Mouse (Mus musculus) stomach, postnatal 0 days (tissue): ENCODE measurements around the gene Tsnax. TPM values are rescaled to one million over a fixed set of nuclear protein-coding genes. Genes with fewer than 3 reads are reported as not detected.
A peak's percentile ranks its signal among the peaks of the same experiment; 100 is the strongest.

Experiments used
- ATAC-seq: fragments of 200-750 bp; cut with Nextera tagmentation; 2 replicates; pipeline ENCODE4 v1.8.0; 2017; ENCODE audit not compliant: low FRiP score, low TSS enrichment
- DNase-seq: peaks from one replicate; pipeline ENCODE4 v3.0.0-alpha.2; 2016; ENCODE audit warnings: low spot score
- H3K27ac ChIP-seq: fragments of 300-500 bp; sonication (generic); replicated peaks from 2 replicates; pipeline ENCODE4 v1.5.1; 2014; ENCODE audit warnings: mild to moderate bottlenecking, control low read depth
- H3K27me3 ChIP-seq: fragments of 300-500 bp; sonication (generic); 2 replicates; pipeline ENCODE4 v1.6.1; 2014; ENCODE audit warnings: low read length; ENCODE audit not compliant: control insufficient read depth, insufficient read depth
- H3K36me3 ChIP-seq: fragments of 300-500 bp; sonication (generic); 2 replicates; pipeline ENCODE4 v1.6.1; 2014; ENCODE audit warnings: low read length, mixed read lengths; ENCODE audit not compliant: control insufficient read depth, insufficient read depth
- H3K4me1 ChIP-seq: fragments of 300-500 bp; sonication (generic); replicated peaks from 2 replicates; pipeline ENCODE4 v1.6.1; 2014; ENCODE audit warnings: antibody characterized with exemption; ENCODE audit not compliant: control insufficient read depth, insufficient read depth
- H3K4me2 ChIP-seq: fragments of 300-500 bp; sonication (generic); replicated peaks from 2 replicates; pipeline ENCODE4 v1.6.1; 2014; ENCODE audit warnings: low read depth, mild to moderate bottlenecking, control low read depth, moderate library complexity
- H3K4me3 ChIP-seq: fragments of 300-500 bp; sonication (generic); 2 replicates; pipeline ENCODE4 v1.5.1; 2014; ENCODE audit warnings: low read depth, low read length, control low read depth
- H3K9ac ChIP-seq: fragments of 300-500 bp; sonication (generic); 2 replicates; pipeline ENCODE4 v1.6.1; 2014; ENCODE audit warnings: mild to moderate bottlenecking, low read length, control low read depth, mixed read lengths
- H3K9me3 ChIP-seq: fragments of 300-500 bp; sonication (generic); 2 replicates; pipeline ENCODE4 v1.6.1; 2016; ENCODE audit warnings: low read length; ENCODE audit not compliant: control insufficient read depth
- CTCF ChIP-seq: IDR thresholded peaks from 2 replicates; pipeline ENCODE4 v1.5.1; 2016; ENCODE audit warnings: antibody characterized with exemption, low read depth, mild to moderate bottlenecking, moderate library complexity
- EP300 ChIP-seq: optimal IDR thresholded peaks from 2 replicates; pipeline ENCODE3; 2016; ENCODE audit warnings: antibody characterized with exemption
- WGBS: fragments of 180-500 bp; shearing (Covaris S2); extraction: QIAGEN DNeasy Blood & Tissue Kit; methylation state at CpG from one replicate; pipeline ENCODE4 v1.1.7; 2014; 5-methylcytosine and 5-hydroxymethylcytosine counted together
- polyA plus RNA-seq: library from polyadenylated mRNA; unstranded; fragments of >200 nt; fragmentation: Nextera tagmentation; extraction: Ambion mirVana; gene quantifications from 2 replicates; pipeline ENCODE4 v1.2.1, GENCODE M21; 2015

Tsnax gene
- 62.5 and 66.2 TPM in 2 replicates for polyA plus RNA-seq

- 3% methylated on average over 58 of the region's 84 CpGs for WGBS
- peak within 1 kb of the TSS; percentile 98 for H3K4me2 ChIP-seq
- H3K9me3 ChIP-seq: no peaks in the 10 kb centered on the region
- no peaks in the 10 kb centered on the region for H3K27me3 ChIP-seq
- peak within 1 kb of the TSS; percentile 83 for H3K27ac ChIP-seq
- peak within 1 kb of the TSS; percentile 95 for H3K9ac ChIP-seq
- peaks cover 8% of the 10 kb centered on the region; the same call in 1 of the 2 replicates for H3K36me3 ChIP-seq
- peak within 1 kb of the TSS; percentile 97 for H3K4me3 ChIP-seq
- no peaks in the 10 kb centered on the region for H3K4me1 ChIP-seq
- DNase-seq (peak; percentile 95), ATAC-seq (peak; percentile 99)
- TF ChIP-seq EP300: no peak
- peak; percentile 5; the same call in 1 of the 2 replicates for TF ChIP-seq CTCF
Observed at GRCm38 (mm10) chr8:125012695-125013627, at the start of gene Tsnax. TSS of gene Tsnax (plus strand) at chr8:125012997.

DNA sequence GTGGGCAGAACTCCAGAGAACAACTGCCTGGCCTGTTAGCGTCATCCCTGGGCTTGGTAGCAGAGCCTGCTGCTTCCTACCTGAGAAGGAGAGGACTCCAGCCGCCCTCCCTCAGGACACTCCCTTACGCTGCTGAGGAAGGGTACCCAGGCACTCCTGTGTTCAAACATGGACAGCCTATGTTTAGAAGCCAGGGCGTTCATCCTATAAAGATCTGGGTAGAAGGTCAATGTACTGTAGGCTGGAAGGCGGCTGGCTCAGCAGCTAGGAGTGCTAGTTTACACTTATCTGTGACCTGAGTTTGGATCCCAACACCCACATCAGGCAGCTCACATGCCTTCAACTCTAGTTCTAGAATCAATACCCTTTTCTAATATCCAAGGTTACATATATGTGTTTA is 49.6 kb upstream of the Tsnax start:
- H3K9me3 ChIP-seq: no peaks in the 10 kb centered on the region
- 0 out of 2 replicates have a peak, but pooled peaks have one; percentile 2 for TF ChIP-seq CTCF
- TF ChIP-seq EP300: no peak
- no peaks in the 10 kb centered on the region for H3K36me3 ChIP-seq
- no peak overlapping the region for H3K4me2 ChIP-seq
- H3K4me1 ChIP-seq: no peaks in the 10 kb centered on the region
- 82% methylated on average over 5 of the region's 5 CpGs for WGBS
- H3K4me3 ChIP-seq: no peak overlapping the region
- H3K27ac ChIP-seq: no peak overlapping the region
- DNase-seq: no peak
- no peak overlapping the region for H3K9ac ChIP-seq
- H3K27me3 ChIP-seq: no peaks in the 10 kb centered on the region
- ATAC-seq: peak; percentile 71

- Histone ChIP-seq H3K4me1 (peaks cover 2% of the 10 kb centered on the region; the same call in 1 of the 2 replicates), H3K9ac (no peak overlapping the region), H3K27me3 (no peaks in the 10 kb centered on the region), H3K27ac (no peak overlapping the region), H3K36me3 (no peaks in the 10 kb centered on the region), H3K4me3 (no peak overlapping the region), H3K9me3 (no peaks in the 10 kb centered on the region), H3K4me2 (no peak overlapping the region)
- ATAC-seq: peak; percentile 59
- 83% methylated on average over 8 of the region's 8 CpGs for WGBS
- TF ChIP-seq EP300: no peak
- no peak for TF ChIP-seq CTCF
- no peak for DNase-seq
Observed at GRCm38 (mm10) chr8:124964966-124965365, 47.8 kb upstream of the Tsnax start.

- H3K27ac ChIP-seq: no peak overlapping the region
- peaks cover 2% of the 10 kb centered on the region; the same call in 1 of the 2 replicates for H3K4me1 ChIP-seq
- WGBS: 56% methylated on average over 6 of the region's 6 CpGs
- H3K4me3 ChIP-seq: no peak overlapping the region
- no peaks in the 10 kb centered on the region for H3K27me3 ChIP-seq
- TF ChIP-seq CTCF: no peak
- no peak for TF ChIP-seq EP300
- no peak overlapping the region for H3K9ac ChIP-seq
- no peaks in the 10 kb centered on the region for H3K36me3 ChIP-seq
- DNase-seq (no peak), ATAC-seq (0 out of 2 replicates have a peak, but pooled peaks have one; percentile 40)
- H3K4me2 ChIP-seq: no peak overlapping the region
- no peaks in the 10 kb centered on the region for H3K9me3 ChIP-seq
Observed at GRCm38 (mm10) chr8:124970312-124970933, 42.4 kb upstream of the Tsnax start.

DNA sequence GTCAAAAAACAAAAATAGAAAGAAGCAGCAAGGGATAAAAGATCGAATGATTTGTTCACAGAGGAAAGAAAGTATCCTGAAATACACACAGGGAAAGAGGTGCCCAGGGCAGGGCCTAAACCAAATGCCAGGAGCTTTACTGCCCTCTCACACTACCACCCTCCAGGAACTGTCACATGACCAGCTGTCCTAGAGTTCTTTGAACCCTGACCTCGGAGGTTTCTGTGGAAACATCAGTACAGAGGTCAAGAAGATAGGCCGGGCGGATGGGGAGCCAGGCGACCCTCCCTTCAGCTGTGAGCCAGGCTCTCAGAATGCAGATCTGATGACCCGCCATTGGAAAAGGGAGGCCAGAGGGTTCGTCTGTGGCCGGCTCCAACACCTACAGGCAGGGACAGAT is 39.6 kb upstream of the Tsnax start:
- Histone ChIP-seq H3K9me3 (no peaks in the 10 kb centered on the region), H3K4me3 (no peak overlapping the region), H3K4me2 (no peak overlapping the region), H3K27ac (no peak overlapping the region), H3K27me3 (no peaks in the 10 kb centered on the region), H3K4me1 (peaks cover 2% of the 10 kb centered on the region; the same call in 1 of the 2 replicates), H3K36me3 (no peaks in the 10 kb centered on the region), H3K9ac (no peak overlapping the region)
- 75% methylated on average over 8 of the region's 8 CpGs for WGBS
- no peak for TF ChIP-seq EP300
- no peak for TF ChIP-seq CTCF
- DNase-seq: no peak
- ATAC-seq: no peak

DNA sequence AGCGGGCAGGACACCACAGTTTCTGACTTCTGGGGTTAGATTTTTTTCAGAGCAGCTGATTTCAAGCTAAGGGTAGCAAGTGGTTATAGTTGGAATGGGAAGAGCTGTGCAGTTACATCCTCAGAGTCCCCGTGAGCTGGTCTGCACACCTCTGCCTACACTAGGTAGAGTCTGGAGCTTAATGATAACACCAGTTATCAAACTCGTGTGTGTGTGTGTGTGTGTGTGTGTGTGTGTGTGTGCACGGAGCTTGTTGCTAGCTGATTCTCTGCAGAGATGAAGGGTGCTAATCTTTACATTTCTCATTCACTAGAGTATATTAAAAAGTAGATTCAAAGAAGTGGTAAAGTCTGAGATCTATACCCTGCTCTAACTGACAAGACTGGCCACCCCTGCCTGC is 38.5 kb upstream of the Tsnax start:
- no peak for ATAC-seq

More for the DNA sequence above, 38.5 kb upstream of the Tsnax start:
- DNase-seq: no peak
- Histone ChIP-seq H3K36me3 (no peaks in the 10 kb centered on the region), H3K27me3 (no peaks in the 10 kb centered on the region), H3K9me3 (no peaks in the 10 kb centered on the region), H3K9ac (no peak overlapping the region), H3K27ac (no peak overlapping the region), H3K4me1 (no peaks in the 10 kb centered on the region), H3K4me2 (no peak overlapping the region), H3K4me3 (no peak overlapping the region)
- no peak for TF ChIP-seq EP300
- TF ChIP-seq CTCF: no peak
- 63% methylated on average over 4 of the region's 4 CpGs for WGBS
